Mouse (Mus musculus): ENCODE results near the gene Lrrc55.

The Lrrc55 gene

GRCm38 (mm10) chr2:85151233-85151632 is 45.8 kb downstream of the Lrrc55 start:
- H3K27me3 ChIP-seq (ENCODE audit: control insufficient read depth, insufficient read depth, low read length, poor library complexity, severe bottlenecking): no peaks in the 10 kb centered on the region
- no peaks in the 10 kb centered on the region for H3K36me3 ChIP-seq (ENCODE audit: control insufficient read depth, insufficient read depth, low read length, poor library complexity, severe bottlenecking)
- no peak for DNase-seq (ENCODE audit: low read depth, low spot score)

GRCm38 (mm10) chr2:85150373-85150772 is 46.6 kb downstream of the Lrrc55 start:
- Histone ChIP-seq H3K27me3 (ENCODE audit: control insufficient read depth, insufficient read depth, low read length, poor library complexity, severe bottlenecking) (no peaks in the 10 kb centered on the region), H3K36me3 (ENCODE audit: control insufficient read depth, insufficient read depth, low read length, poor library complexity, severe bottlenecking) (no peaks in the 10 kb centered on the region)
- no peak for DNase-seq (ENCODE audit: low read depth, low spot score)

GRCm38 (mm10) chr2:85147481-85147880 is 49.5 kb downstream of the Lrrc55 start:
- H3K27me3 ChIP-seq (ENCODE audit: control insufficient read depth, insufficient read depth, low read length, poor library complexity, severe bottlenecking): no peaks in the 10 kb centered on the region
- no peaks in the 10 kb centered on the region for H3K36me3 ChIP-seq (ENCODE audit: control insufficient read depth, insufficient read depth, low read length, poor library complexity, severe bottlenecking)
- no peak for DNase-seq (ENCODE audit: low read depth, low spot score)

GRCm38 (mm10) chr2:85145346-85145745 is 51.7 kb downstream of the Lrrc55 start:
- no peaks in the 10 kb centered on the region for H3K27me3 ChIP-seq (ENCODE audit: control insufficient read depth, insufficient read depth, low read length, poor library complexity, severe bottlenecking)
- no peaks in the 10 kb centered on the region for H3K36me3 ChIP-seq (ENCODE audit: control insufficient read depth, insufficient read depth, low read length, poor library complexity, severe bottlenecking)
- no peak for DNase-seq (ENCODE audit: low read depth, low spot score)

GRCm38 (mm10) chr2:85144908-85145307 is 52.1 kb downstream of the Lrrc55 start:
- H3K27me3 ChIP-seq (ENCODE audit: control insufficient read depth, insufficient read depth, low read length, poor library complexity, severe bottlenecking): no peaks in the 10 kb centered on the region
- H3K36me3 ChIP-seq (ENCODE audit: control insufficient read depth, insufficient read depth, low read length, poor library complexity, severe bottlenecking): no peaks in the 10 kb centered on the region
- no peak for DNase-seq (ENCODE audit: low read depth, low spot score)

- DNase-seq (ENCODE audit: low read depth, low spot score): no peak
- Histone ChIP-seq H3K27me3 (ENCODE audit: control insufficient read depth, insufficient read depth, low read length, poor library complexity, severe bottlenecking) (no peaks in the 10 kb centered on the region), H3K36me3 (ENCODE audit: control insufficient read depth, insufficient read depth, low read length, poor library complexity, severe bottlenecking) (no peaks in the 10 kb centered on the region)
These were observed 56.2 kb downstream of the Lrrc55 start for GRCm38 (mm10) chr2:85140833-85141232.

- Histone ChIP-seq H3K27me3 (ENCODE audit: control insufficient read depth, insufficient read depth, low read length, poor library complexity, severe bottlenecking) (no peaks in the 10 kb centered on the region), H3K36me3 (ENCODE audit: control insufficient read depth, insufficient read depth, low read length, poor library complexity, severe bottlenecking) (no peaks in the 10 kb centered on the region)
- DNase-seq (ENCODE audit: low read depth, low spot score): no peak
These were observed 57.2 kb downstream of the Lrrc55 start for GRCm38 (mm10) chr2:85139846-85140245.

- Histone ChIP-seq H3K36me3 (ENCODE audit: control insufficient read depth, insufficient read depth, low read length, poor library complexity, severe bottlenecking) (no peaks in the 10 kb centered on the region), H3K27me3 (ENCODE audit: control insufficient read depth, insufficient read depth, low read length, poor library complexity, severe bottlenecking) (no peaks in the 10 kb centered on the region)
- no peak for DNase-seq (ENCODE audit: low read depth, low spot score)
These were observed 57.6 kb downstream of the Lrrc55 start for GRCm38 (mm10) chr2:85139393-85139792.

- no peak for DNase-seq (ENCODE audit: low read depth, low spot score)
- Histone ChIP-seq H3K27me3 (ENCODE audit: control insufficient read depth, insufficient read depth, low read length, poor library complexity, severe bottlenecking) (no peaks in the 10 kb centered on the region), H3K36me3 (ENCODE audit: control insufficient read depth, insufficient read depth, low read length, poor library complexity, severe bottlenecking) (no peaks in the 10 kb centered on the region)
These were observed 58.9 kb downstream of the Lrrc55 start for GRCm38 (mm10) chr2:85138143-85138542.

- no peak for DNase-seq (ENCODE audit: low read depth, low spot score)
- H3K36me3 ChIP-seq (ENCODE audit: control insufficient read depth, insufficient read depth, low read length, poor library complexity, severe bottlenecking): no peaks in the 10 kb centered on the region
- no peaks in the 10 kb centered on the region for H3K27me3 ChIP-seq (ENCODE audit: control insufficient read depth, insufficient read depth, low read length, poor library complexity, severe bottlenecking)
These were observed 59.3 kb downstream of the Lrrc55 start for GRCm38 (mm10) chr2:85137601-85138140.

- Histone ChIP-seq H3K36me3 (ENCODE audit: control insufficient read depth, insufficient read depth, low read length, poor library complexity, severe bottlenecking) (no peaks in the 10 kb centered on the region), H3K27me3 (ENCODE audit: control insufficient read depth, insufficient read depth, low read length, poor library complexity, severe bottlenecking) (no peaks in the 10 kb centered on the region)
- DNase-seq (ENCODE audit: low read depth, low spot score): no peak
These were observed 60.0 kb downstream of the Lrrc55 start for GRCm38 (mm10) chr2:85136831-85137520.

GRCm38 (mm10) chr2:85136089-85136488 is 60.9 kb downstream of the Lrrc55 start, which contains the start of gene Aplnr:
TSS of gene Aplnr (plus strand) at chr2:85136225.
- Histone ChIP-seq H3K36me3 (ENCODE audit: control insufficient read depth, insufficient read depth, low read length, poor library complexity, severe bottlenecking) (no peaks in the 10 kb centered on the region), H3K27me3 (ENCODE audit: control insufficient read depth, insufficient read depth, low read length, poor library complexity, severe bottlenecking) (no peaks in the 10 kb centered on the region)
- no peak for DNase-seq (ENCODE audit: low read depth, low spot score)

- H3K36me3 ChIP-seq (ENCODE audit: control insufficient read depth, insufficient read depth, low read length, poor library complexity, severe bottlenecking): no peaks in the 10 kb centered on the region
- no peak for DNase-seq (ENCODE audit: low read depth, low spot score)
- H3K27me3 ChIP-seq (ENCODE audit: control insufficient read depth, insufficient read depth, low read length, poor library complexity, severe bottlenecking): no peaks in the 10 kb centered on the region
These were observed 61.9 kb downstream of the Lrrc55 start for GRCm38 (mm10) chr2:85135099-85135498.

GRCm38 (mm10) chr2:85132204-85132603 is 64.8 kb downstream of the Lrrc55 start:
- no peak for DNase-seq (ENCODE audit: low read depth, low spot score)
- Histone ChIP-seq H3K27me3 (ENCODE audit: control insufficient read depth, insufficient read depth, low read length, poor library complexity, severe bottlenecking) (no peaks in the 10 kb centered on the region), H3K36me3 (ENCODE audit: control insufficient read depth, insufficient read depth, low read length, poor library complexity, severe bottlenecking) (no peaks in the 10 kb centered on the region)

GRCm38 (mm10) chr2:85131724-85132123 is 65.3 kb downstream of the Lrrc55 start:
- DNase-seq (ENCODE audit: low read depth, low spot score): no peak
- no peaks in the 10 kb centered on the region for H3K27me3 ChIP-seq (ENCODE audit: control insufficient read depth, insufficient read depth, low read length, poor library complexity, severe bottlenecking)
- no peaks in the 10 kb centered on the region for H3K36me3 ChIP-seq (ENCODE audit: control insufficient read depth, insufficient read depth, low read length, poor library complexity, severe bottlenecking)

- Histone ChIP-seq H3K27me3 (ENCODE audit: control insufficient read depth, insufficient read depth, low read length, poor library complexity, severe bottlenecking) (no peaks in the 10 kb centered on the region), H3K36me3 (ENCODE audit: control insufficient read depth, insufficient read depth, low read length, poor library complexity, severe bottlenecking) (no peaks in the 10 kb centered on the region)
- no peak for DNase-seq (ENCODE audit: low read depth, low spot score)
These were observed 65.8 kb downstream of the Lrrc55 start for GRCm38 (mm10) chr2:85131226-85131625.
